Mouse (Mus musculus) kidney, adult 8-10 months (tissue): ENCODE data around the gene Hs2st1.
"Not testable (repeated sequence)": the region's sequence is repeated elsewhere in the genome, so short reads cannot be mapped to it uniquely, and the experiment has no call there.

Experiments
- DNase-seq, 2 experiments: peaks; one replicate each; pipeline ENCODE4 v3.0.0; 2022

Hs2st1 gene

DNA sequence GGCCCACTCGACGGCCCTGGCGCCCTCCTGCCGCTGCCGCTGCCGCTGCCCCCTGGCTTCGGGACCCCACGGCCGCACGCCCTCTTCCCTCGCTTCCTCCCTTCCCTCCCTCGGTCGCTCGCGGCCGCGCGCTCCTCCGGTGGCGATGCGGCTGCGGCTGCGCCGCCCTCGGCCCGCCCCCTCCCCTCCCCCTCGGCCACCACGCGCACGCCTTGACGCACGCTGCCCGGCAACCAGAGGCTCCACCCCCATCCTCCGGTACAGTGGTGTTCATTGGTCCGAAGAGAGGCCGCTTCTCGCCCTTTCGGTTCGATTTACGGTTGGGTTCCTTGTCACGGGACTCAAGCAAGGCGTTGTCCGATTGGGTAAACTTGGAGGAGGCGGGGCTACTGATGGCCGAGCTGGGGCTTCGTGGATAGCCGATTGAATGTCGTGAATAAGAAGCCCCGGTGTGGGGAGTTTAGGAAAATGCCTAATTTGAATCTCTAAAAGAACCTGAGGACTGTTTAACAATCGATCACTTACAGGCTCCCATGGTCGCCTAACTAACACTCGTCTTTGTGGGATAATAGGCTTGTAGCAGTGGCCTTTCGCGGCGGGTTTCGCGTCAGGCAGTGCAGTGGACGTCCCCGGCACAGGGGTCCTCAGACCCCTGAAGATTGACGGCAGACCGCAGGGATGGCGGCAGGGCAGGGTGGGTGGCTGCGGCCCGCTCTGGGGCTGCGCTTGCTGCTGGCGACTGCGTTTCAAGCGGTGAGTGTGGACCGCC lies at the start of gene Hs2st1, which contains the start of gene Selenof:
TSS of gene Hs2st1 (minus strand) at position 135 of the 769 bp plus-strand sequence.
TSS of gene Selenof (plus strand) at position 258 of the 769 bp plus-strand sequence.
- peak; percentile 99 to 100 for DNase-seq

DNA sequence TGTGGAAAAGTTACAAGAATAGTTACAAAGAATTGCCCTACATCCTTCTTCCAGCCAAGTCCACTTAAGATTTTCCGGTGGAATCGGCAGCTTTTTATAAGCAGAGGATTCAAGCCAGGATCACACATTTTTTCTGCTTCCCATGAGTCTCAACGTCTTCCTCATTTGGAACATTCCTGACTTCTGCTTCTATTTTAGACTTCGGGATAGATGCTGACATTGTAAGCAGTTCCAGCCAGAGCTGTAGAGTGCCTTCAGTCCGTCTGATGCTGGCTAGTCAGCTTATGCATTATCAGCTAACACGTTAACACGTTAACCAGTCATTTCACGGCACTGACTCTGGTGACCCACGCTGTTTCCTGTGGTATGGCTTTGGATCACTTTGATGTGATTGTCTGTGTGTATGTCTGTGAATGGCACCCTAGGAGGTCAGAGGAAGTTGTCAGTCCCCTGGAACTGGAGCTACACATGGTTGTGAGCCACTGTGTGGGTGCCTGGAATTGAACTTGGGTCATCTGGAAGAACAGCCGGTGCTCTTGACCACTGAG lies 47.7 kb upstream of the Hs2st1 start:
- DNase-seq, result peak; percentile 12 to 14

DNA sequence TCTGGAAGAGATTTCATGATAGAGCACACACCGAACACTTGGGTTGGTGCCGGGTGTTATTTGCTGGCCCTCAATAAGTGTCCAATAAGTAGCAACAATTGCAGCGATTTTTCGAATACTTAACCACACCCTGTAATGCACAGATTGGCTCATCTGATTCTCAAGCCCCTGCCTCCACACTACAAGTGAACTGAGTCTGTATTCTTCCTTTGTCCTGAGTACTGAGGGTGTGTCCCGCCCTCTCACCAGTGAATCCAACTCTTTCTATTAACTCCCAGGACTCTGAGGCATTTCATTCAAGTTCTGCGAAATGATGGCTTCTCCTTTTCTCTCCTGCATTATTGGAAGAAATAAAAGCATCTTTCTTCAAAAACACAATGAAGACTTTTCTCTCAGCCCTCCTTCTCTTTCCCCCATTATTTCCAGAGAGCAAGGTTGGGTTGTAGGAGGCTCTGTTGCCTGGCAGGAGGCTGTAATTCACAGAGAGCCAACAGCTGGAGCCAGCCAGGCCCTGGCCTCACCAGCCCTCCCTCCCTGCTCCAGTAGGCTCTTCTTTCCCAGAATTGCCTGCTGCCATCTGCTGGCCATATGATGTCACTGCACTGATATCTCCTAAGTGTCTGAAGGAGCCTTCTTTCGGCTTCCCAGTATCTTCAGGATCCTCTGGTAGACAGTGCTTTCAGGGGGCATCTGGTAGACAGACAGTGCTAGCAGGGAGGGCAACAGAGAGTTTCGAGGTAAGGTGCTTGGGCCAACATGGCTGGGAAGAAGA lies 46.9 kb upstream of the Hs2st1 start:
- DNase-seq, result peak; percentile 71 to 85

GRCm38 (mm10) chr3:144615459-144615858 lies 45.5 kb upstream of the Hs2st1 start:
- DNase-seq, result no peak

- DNase-seq, result no peak
Measured at GRCm38 (mm10) chr3:144614698-144615097, 44.7 kb upstream of the Hs2st1 start.

DNA sequence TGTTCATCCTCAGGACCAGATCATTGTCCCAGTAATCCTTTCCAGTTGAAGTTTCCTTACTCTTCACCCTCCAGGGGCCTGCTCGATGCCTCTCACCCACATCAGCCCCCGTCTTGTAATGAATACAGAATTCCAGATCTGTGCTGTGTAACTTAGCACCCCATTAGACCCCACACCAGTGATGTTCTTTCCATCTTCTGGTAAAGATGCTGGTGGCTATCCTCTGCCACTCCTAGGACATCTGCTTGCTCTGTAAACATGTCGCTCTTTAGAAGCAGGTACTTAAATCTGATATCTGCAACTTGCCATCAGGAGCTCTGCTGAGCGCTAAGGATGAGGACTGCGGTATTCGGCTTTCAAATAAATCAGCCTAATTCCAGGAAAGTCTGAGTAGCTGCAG lies 44.3 kb upstream of the Hs2st1 start:
- no peak for DNase-seq

DNA sequence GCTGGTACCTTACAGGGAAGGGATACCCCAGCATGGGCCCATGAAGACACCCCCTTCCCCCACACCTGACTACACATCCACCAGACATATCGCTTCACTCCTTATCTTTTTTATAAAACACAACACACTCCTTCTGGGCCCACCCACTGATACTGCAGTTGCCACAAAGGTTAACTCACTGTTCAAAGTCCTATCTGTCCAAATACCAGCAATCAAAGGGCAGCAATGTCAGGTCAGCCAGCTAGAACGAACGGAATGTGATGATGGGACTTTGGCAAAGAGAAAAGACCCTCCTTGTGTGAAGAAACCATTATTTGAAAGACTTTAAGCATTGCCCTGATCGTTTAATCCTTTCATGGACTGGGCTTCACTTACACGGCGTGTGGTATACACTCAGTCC lies 42.4 kb upstream of the Hs2st1 start:
- DNase-seq, result no peak

GRCm38 (mm10) chr3:144611626-144612271 lies 41.8 kb upstream of the Hs2st1 start:
- no peak for DNase-seq

DNA sequence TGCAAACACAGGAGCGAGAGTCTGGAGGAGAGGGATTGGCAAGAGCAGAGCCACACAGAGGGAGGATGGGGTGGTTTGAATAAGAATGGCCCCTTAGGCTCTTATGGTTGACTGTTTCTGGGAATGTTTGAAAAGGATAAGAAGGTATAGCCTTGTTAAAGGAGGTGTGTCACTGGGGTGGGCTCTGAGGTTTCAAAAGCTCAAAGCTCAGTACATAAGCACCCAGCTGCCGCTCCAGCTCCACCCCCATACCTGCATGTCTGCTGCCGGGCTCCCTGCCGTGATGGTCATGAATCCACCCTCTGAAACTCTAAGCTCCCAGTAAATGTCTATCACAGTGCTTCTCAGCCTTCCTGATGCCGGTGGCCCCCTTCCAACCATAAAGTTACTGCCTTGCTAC lies 40.8 kb upstream of the Hs2st1 start:
- DNase-seq, result no peak

- DNase-seq, result no peak
Measured at GRCm38 (mm10) chr3:144608090-144608489, 38.1 kb upstream of the Hs2st1 start.

- DNase-seq, result no peak
Measured at GRCm38 (mm10) chr3:144606449-144606848, 36.5 kb upstream of the Hs2st1 start.

DNA sequence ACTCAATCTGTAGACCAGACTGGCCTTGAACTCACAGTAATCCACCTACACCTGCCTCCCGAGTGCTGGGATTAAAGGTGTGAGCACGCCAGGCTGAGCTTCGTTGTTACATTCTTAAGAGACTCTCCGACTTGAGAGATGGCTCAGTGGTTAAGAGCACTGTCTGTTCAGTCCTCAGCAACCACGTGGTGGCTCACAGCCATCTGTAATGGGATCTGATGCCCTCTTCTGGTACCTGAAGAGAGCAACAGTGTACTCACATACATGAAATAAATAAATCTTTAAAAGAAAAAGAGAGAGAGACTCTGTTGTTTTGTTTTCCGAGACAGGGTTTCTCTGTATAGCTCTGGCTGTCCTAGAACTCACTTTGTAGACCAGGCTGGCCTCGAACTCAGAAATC lies 35.8 kb upstream of the Hs2st1 start:
- not testable (repeated sequence) for DNase-seq

DNA sequence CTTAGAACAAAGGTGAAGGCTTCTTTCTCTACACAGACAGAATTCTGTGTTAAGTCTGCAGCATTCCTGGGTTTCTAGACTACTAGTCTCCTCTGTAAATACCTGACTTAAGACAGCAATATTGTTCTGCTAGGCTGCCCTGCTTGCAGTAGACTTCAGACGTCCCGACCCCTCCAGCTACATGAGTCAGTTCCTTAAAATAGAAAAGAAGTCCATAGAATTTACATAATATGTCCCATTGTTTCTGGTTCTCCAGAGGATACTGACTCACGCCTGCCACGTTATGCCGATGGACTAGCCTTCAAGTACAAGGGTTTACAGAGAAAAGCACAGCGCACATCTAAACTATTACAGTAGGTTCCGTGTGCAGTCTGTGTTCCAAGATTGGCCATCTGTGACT lies 34.2 kb upstream of the Hs2st1 start:
- DNase-seq, result no peak

DNA sequence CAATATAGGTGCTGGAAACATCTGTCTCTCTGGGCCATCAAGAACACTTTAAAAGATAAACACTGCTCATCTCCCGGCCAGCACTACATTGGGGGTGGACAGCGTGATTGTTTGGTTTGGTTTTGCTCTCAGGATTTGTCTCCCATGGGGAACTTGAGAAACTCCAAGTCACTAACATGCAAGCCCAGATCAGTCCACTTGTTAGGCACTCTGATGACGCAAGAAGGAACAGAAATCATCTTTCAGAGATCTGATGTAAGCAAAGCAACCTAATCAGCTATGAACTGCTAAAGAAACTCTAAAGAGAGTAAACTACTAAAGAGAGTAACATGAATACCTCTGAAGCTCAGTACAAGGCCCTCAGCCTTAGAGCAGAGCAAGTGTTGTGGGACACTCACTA lies 33.6 kb upstream of the Hs2st1 start:
- DNase-seq, result no peak

DNA sequence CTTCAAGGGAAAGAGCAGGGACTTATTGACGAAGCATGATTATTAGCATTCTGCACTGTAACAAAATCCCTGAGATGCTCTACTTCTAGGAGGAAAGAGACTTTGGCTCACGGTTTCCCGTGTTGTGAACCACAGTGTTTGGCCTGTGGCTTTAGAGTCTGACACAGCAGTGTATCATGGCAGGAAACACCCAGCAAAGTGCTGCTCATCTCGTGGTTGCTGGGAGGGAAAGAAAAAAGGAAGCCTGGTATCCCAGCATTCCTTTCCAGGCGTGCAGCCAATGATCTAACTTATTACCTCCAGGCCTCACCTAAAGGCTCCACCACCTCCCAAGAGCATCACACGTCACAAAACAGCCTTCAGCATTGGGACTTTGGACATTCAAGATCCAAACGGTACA lies 32.8 kb upstream of the Hs2st1 start:
- DNase-seq, result no peak

DNA sequence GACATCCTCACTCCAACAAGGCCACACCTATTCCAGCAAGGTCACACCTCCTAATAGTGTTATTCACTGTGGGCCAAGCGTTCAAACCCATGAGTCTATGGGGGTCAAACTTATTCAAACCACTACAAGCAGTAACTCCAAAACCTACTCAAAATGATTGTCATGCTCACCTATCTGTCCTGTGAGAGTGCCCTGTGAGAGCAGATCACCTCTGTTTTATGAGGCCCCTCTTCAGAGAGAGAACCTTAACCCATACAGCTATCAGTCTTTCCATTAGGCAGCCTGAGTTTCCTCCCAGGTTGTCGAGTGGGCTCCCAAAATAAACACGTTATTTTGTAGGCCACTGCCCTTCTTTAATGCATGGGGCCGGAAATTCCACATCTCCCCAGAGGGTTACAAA lies 32.4 kb upstream of the Hs2st1 start:
- DNase-seq, result no peak

- no peak for DNase-seq
Measured at GRCm38 (mm10) chr3:144597790-144598467, 27.9 kb upstream of the Hs2st1 start.

- DNase-seq, result no peak
Measured at GRCm38 (mm10) chr3:144597121-144597520, 27.1 kb upstream of the Hs2st1 start.

DNA sequence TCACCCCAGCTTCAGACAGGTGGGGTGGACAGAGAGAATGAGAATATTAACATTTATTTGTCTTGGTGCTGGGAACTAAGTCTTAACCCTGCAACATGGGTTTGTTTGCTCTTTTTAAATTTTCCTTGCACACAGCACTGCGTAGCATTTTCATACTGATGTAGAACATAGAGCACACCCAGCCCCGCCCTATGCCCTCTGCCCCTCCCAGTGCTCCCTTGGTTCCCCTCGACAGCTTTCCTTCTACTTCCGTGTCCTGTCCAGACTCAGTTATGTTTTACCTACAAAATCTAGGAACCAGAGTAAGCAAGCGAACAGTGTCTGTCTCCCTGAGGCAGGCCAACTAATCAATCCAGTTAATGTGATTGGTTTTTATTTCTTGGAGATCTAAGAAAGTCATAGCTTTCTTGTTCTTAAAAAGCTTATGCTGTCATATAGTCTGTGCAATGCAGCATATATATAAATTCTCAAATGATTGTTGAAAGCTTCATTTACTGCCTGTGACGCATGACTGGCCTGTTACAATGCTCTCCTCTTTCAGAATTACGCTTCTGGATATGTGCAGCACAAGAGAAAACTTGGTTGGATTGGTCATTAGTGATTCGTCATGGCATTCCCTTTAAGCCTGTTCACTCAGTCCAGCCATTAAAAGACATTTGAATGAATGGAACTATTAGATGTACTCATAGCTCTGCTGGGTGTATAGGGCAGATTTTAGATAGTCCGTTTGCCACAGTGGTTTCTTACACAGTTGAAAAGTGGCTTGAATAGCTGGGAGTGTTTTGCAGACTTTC lies 23.2 kb upstream of the Hs2st1 start:
- no peak for DNase-seq

DNA sequence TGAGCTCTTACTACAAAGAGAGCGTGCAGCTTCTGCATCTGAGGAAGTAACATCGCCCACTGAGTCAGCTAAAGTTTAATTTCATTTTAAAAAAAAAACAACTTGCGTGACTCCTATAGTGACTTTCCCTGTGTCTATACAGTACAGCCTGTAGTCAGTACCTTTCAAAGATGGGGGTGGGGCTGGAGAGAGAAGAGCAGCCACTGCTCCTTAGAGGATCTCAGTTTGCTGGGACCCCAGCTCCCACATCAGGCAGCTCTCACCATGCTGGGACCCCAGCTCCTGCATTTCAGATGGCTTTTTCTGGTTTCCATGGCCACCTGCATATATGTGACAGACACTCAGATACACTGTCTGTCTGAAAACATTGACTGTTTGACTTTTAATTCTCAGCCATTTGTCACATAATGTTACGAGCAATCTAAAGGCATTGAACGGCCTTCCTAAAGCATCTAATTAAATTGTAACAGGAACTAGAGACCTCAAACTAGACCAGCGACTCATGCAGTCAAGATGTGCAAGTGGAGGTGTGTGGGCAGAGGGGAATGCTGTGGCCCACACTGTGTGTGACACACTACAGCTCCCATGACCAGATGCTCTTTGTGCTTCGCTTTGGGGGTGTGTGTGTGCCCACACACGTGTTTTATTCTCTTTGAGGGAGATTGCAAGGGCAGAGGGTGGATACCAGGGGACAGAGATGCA lies 19.4 kb upstream of the Hs2st1 start:
- DNase-seq, result no peak

- DNase-seq, result no peak
Measured at GRCm38 (mm10) chr3:144586731-144587130, 16.8 kb upstream of the Hs2st1 start.
